Mouse (Mus musculus) liver, embryonic 11.5 days (tissue): ENCODE measurements around the gene Trim66. TPM values are rescaled to one million over a fixed set of nuclear protein-coding genes. Genes with fewer than 3 reads are reported as not detected.
A peak's percentile ranks its signal among the peaks of the same experiment; 100 is the strongest.

Source experiments
- ATAC-seq: fragments of 200-750 bp; cut with Nextera tagmentation; replicated peaks from 2 replicates; pipeline ENCODE4 v1.8.0; 2017; ENCODE audit warnings: moderate number of reproducible peaks, mild to moderate bottlenecking, moderate TSS enrichment, moderate library complexity; ENCODE audit not compliant: low FRiP score
- DNase-seq: peaks from one replicate; pipeline ENCODE4 v3.0.0-alpha.2; 2017; ENCODE audit warnings: low spot score
- H3K27ac ChIP-seq: fragments of 300-500 bp; sonication (generic); 2 replicates; pipeline ENCODE4 v1.5.1; 2014; ENCODE audit warnings: mild to moderate bottlenecking, low read depth, low read length, control low read depth
- H3K27me3 ChIP-seq: fragments of 300-500 bp; sonication (generic); replicated peaks from 2 replicates; pipeline ENCODE4 v1.6.1; 2014; ENCODE audit warnings: low read length, mixed read lengths; ENCODE audit not compliant: control insufficient read depth, insufficient read depth
- H3K36me3 ChIP-seq: fragments of 300-500 bp; sonication (generic); 2 replicates; pipeline ENCODE4 v1.6.1; 2014; ENCODE audit warnings: mild to moderate bottlenecking, low read length, moderate library complexity, mixed read lengths; ENCODE audit not compliant: control insufficient read depth, insufficient read depth
- H3K4me1 ChIP-seq: fragments of 300-500 bp; sonication (generic); replicated peaks from 2 replicates; pipeline ENCODE4 v1.6.1; 2014; ENCODE audit warnings: low read length, mixed read lengths; ENCODE audit not compliant: control insufficient read depth, insufficient read depth
- H3K4me2 ChIP-seq: fragments of 300-500 bp; sonication (generic); 2 replicates; pipeline ENCODE4 v1.6.1; 2014; ENCODE audit warnings: mild to moderate bottlenecking, control low read depth, moderate library complexity
- H3K4me3 ChIP-seq: fragments of 300-500 bp; sonication (generic); 2 replicates; pipeline ENCODE4 v1.5.1; 2014; ENCODE audit warnings: low read depth, low read length, control low read depth
- H3K9ac ChIP-seq: fragments of 300-500 bp; sonication (generic); 2 replicates; pipeline ENCODE4 v1.6.1; 2014; ENCODE audit warnings: low read depth, low read length, control low read depth
- H3K9me3 ChIP-seq: fragments of 300-500 bp; sonication (generic); 2 replicates; pipeline ENCODE4 v1.6.1; 2016; ENCODE audit warnings: low read length, inconsistent platforms, mixed read lengths; ENCODE audit not compliant: control insufficient read depth
- WGBS: fragments of 180-500 bp; shearing (Covaris S2); extraction: QIAGEN DNeasy Blood & Tissue Kit; methylation state at CpG from one replicate; pipeline ENCODE4 v1.1.7; 2014; 5-methylcytosine and 5-hydroxymethylcytosine counted together
- polyA plus RNA-seq: library from polyadenylated mRNA; unstranded; fragments of >200 nt; fragmentation: Nextera tagmentation; extraction: Ambion mirVana; gene quantifications from 2 replicates; pipeline ENCODE4 v1.2.1, GENCODE M21; 2014

Trim66 gene
- polyA plus RNA-seq, 1 experiment from 2014 or later: 0.11 TPM

GRCm38 (mm10) chr7:109455748-109456147, 52.2 kb downstream of the Trim66 start:
- ATAC-seq: no peak
- no peaks in the 10 kb centered on the region for H3K4me1 ChIP-seq
- H3K27me3 ChIP-seq: no peaks in the 10 kb centered on the region
- H3K4me2 ChIP-seq: no peak overlapping the region
- no peaks in the 10 kb centered on the region for H3K9me3 ChIP-seq
- no peak overlapping the region for H3K4me3 ChIP-seq
- no peaks in the 10 kb centered on the region for H3K36me3 ChIP-seq
- no peak overlapping the region for H3K27ac ChIP-seq
- 59% methylated on average over 2 of the region's 2 CpGs for WGBS
- DNase-seq: no peak
- no peak overlapping the region for H3K9ac ChIP-seq

GRCm38 (mm10) chr7:109454856-109455255, 53.1 kb downstream of the Trim66 start:
- 85% methylated on average over 9 of the region's 9 CpGs for WGBS
- no peak for ATAC-seq

GRCm38 (mm10) chr7:109448060-109448459, 59.9 kb downstream of the Trim66 start:
- WGBS: 73% methylated on average over 2 of the region's 2 CpGs
- Histone ChIP-seq H3K27me3 (no peaks in the 10 kb centered on the region), H3K4me2 (no peak overlapping the region), H3K36me3 (no peaks in the 10 kb centered on the region), H3K4me3 (no peak overlapping the region), H3K27ac (no peak overlapping the region), H3K9me3 (no peaks in the 10 kb centered on the region), H3K9ac (no peak overlapping the region), H3K4me1 (no peaks in the 10 kb centered on the region)
- ATAC-seq: no peak
- no peak for DNase-seq

More at GRCm38 (mm10) chr7:109454856-109455255, 53.1 kb downstream of the Trim66 start:
- H3K9me3 ChIP-seq: no peaks in the 10 kb centered on the region
- H3K27ac ChIP-seq: no peak overlapping the region
- H3K4me1 ChIP-seq: no peaks in the 10 kb centered on the region
- H3K4me2 ChIP-seq: no peak overlapping the region
- H3K9ac ChIP-seq: no peak overlapping the region
- no peaks in the 10 kb centered on the region for H3K27me3 ChIP-seq
- no peaks in the 10 kb centered on the region for H3K36me3 ChIP-seq
- no peak overlapping the region for H3K4me3 ChIP-seq
- DNase-seq: no peak

GRCm38 (mm10) chr7:109445012-109445411, 62.9 kb downstream of the Trim66 start:
- H3K4me3 ChIP-seq: no peak overlapping the region
- WGBS: 10% methylated on average over 6 of the region's 6 CpGs
- no peaks in the 10 kb centered on the region for H3K36me3 ChIP-seq
- H3K27me3 ChIP-seq: peaks cover 3% of the 10 kb centered on the region
- no peak overlapping the region for H3K4me2 ChIP-seq
- H3K9ac ChIP-seq: no peak overlapping the region
- no peak overlapping the region for H3K27ac ChIP-seq
- no peaks in the 10 kb centered on the region for H3K9me3 ChIP-seq
- no peaks in the 10 kb centered on the region for H3K4me1 ChIP-seq
- ATAC-seq: no peak
- DNase-seq: no peak

GRCm38 (mm10) chr7:109442739-109443138, 65.2 kb downstream of the Trim66 start:
- no peak overlapping the region for H3K4me3 ChIP-seq
- no peak overlapping the region for H3K4me2 ChIP-seq
- no peaks in the 10 kb centered on the region for H3K9me3 ChIP-seq
- no peak for ATAC-seq
- peaks cover 26% of the 10 kb centered on the region for H3K27me3 ChIP-seq
- no peaks in the 10 kb centered on the region for H3K4me1 ChIP-seq
- DNase-seq: no peak
- WGBS: 69% methylated on average over 5 of the region's 5 CpGs
- H3K9ac ChIP-seq: no peak overlapping the region
- no peak overlapping the region for H3K27ac ChIP-seq
- no peaks in the 10 kb centered on the region for H3K36me3 ChIP-seq

- no peak for DNase-seq
- WGBS: 79% methylated on average over 9 of the region's 9 CpGs
- Histone ChIP-seq H3K36me3 (no peaks in the 10 kb centered on the region), H3K27me3 (peaks cover 33% of the 10 kb centered on the region), H3K4me1 (no peaks in the 10 kb centered on the region), H3K9ac (no peak overlapping the region), H3K9me3 (no peaks in the 10 kb centered on the region), H3K4me2 (no peak overlapping the region), H3K27ac (no peak overlapping the region), H3K4me3 (no peak overlapping the region)
- ATAC-seq: no peak
Observed at GRCm38 (mm10) chr7:109440697-109441269, 67.2 kb downstream of the Trim66 start.

GRCm38 (mm10) chr7:109438781-109439591, 68.9 kb downstream of the Trim66 start, which contains the start of gene Stk33:
Gene Stk33, minus strand, starts transcription at chr7:109439081.
- H3K9ac ChIP-seq: peak within 1 kb of the TSS; percentile 53
- peak; percentile 66 for DNase-seq
- H3K27ac ChIP-seq: no peak within 1 kb of the TSS
- H3K9me3 ChIP-seq: no peaks in the 10 kb centered on the region
- H3K4me2 ChIP-seq: peak within 1 kb of the TSS; percentile 79
- peak within 1 kb of the TSS; percentile 49 for H3K4me3 ChIP-seq
- no peaks in the 10 kb centered on the region for H3K4me1 ChIP-seq
- peak; percentile 31; the same call in 1 of the 2 replicates for ATAC-seq
- H3K36me3 ChIP-seq: no peaks in the 10 kb centered on the region
- H3K27me3 ChIP-seq: peaks cover 33% of the 10 kb centered on the region
- WGBS: 2% methylated on average over 62 of the region's 62 CpGs

- H3K27ac ChIP-seq: no peak overlapping the region
- no peaks in the 10 kb centered on the region for H3K4me1 ChIP-seq
- H3K4me3 ChIP-seq: no peak overlapping the region
- H3K9me3 ChIP-seq: no peaks in the 10 kb centered on the region
- DNase-seq (no peak), ATAC-seq (no peak)
- 52% methylated on average over 3 of the region's 3 CpGs for WGBS
- no peaks in the 10 kb centered on the region for H3K36me3 ChIP-seq
- no peak overlapping the region for H3K4me2 ChIP-seq
- H3K27me3 ChIP-seq: no peaks in the 10 kb centered on the region
- no peak overlapping the region for H3K9ac ChIP-seq
Observed at GRCm38 (mm10) chr7:109424422-109425159, 83.3 kb downstream of the Trim66 start.
